Mouse (Mus musculus) hindbrain, embryonic 11.5 days (tissue): ENCODE data around the gene Apela. TPM values are rescaled to one million over a fixed set of nuclear protein-coding genes. Genes with fewer than 3 reads are reported as not detected.
A peak's percentile ranks its signal among the peaks of the same experiment; 100 is the strongest.

ENCODE experiments used
- ATAC-seq: fragments of 200-750 bp; cut with Nextera tagmentation; 2 replicates; pipeline ENCODE4 v1.8.0; 2017; ENCODE audit warnings: mild to moderate bottlenecking, moderate TSS enrichment, moderate library complexity; ENCODE audit not compliant: low FRiP score
- DNase-seq: peaks from one replicate; pipeline ENCODE4 v3.0.0-alpha.2; 2015; ENCODE audit warnings: low spot score
- H3K27ac ChIP-seq: fragments of 300-500 bp; sonication (generic); 2 replicates; pipeline ENCODE4 v1.5.1; 2014; ENCODE audit warnings: mild to moderate bottlenecking, low read depth, low read length
- H3K27me3 ChIP-seq: fragments of 300-500 bp; sonication (generic); 2 replicates; pipeline ENCODE4 v1.6.1; 2014; ENCODE audit warnings: mild to moderate bottlenecking, low read length, moderate library complexity, mixed read lengths; ENCODE audit not compliant: control insufficient read depth, insufficient read depth
- H3K36me3 ChIP-seq: fragments of 300-500 bp; sonication (generic); 2 replicates; pipeline ENCODE4 v1.6.1; 2014; ENCODE audit warnings: mild to moderate bottlenecking, low read length, moderate library complexity, mixed read lengths; ENCODE audit not compliant: control insufficient read depth, insufficient read depth
- H3K4me1 ChIP-seq: fragments of 300-500 bp; sonication (generic); replicated peaks from 2 replicates; pipeline ENCODE4 v1.6.1; 2014; ENCODE audit warnings: low read length, mixed read lengths; ENCODE audit not compliant: control insufficient read depth, insufficient read depth
- H3K4me2 ChIP-seq: fragments of 300-500 bp; sonication (generic); replicated peaks from 2 replicates; pipeline ENCODE4 v1.6.1; 2014; ENCODE audit warnings: mild to moderate bottlenecking, low read depth, low read length
- H3K4me3 ChIP-seq: fragments of 300-500 bp; sonication (generic); 2 replicates; pipeline ENCODE4 v1.5.1; 2014; ENCODE audit warnings: low read depth, low read length
- H3K9ac ChIP-seq: fragments of 300-500 bp; sonication (generic); 2 replicates; pipeline ENCODE4 v1.6.1; 2014; ENCODE audit warnings: low read depth, low read length
- H3K9me3 ChIP-seq: fragments of 300-500 bp; sonication (generic); 2 replicates; pipeline ENCODE4 v1.6.1; 2016; ENCODE audit warnings: low read length; ENCODE audit not compliant: control insufficient read depth
- WGBS: fragments of 180-500 bp; shearing (Covaris S2); extraction: QIAGEN DNeasy Blood & Tissue Kit; methylation state at CpG from one replicate; pipeline ENCODE4 v1.1.7; 2014; 5-methylcytosine and 5-hydroxymethylcytosine counted together
- polyA plus RNA-seq: library from polyadenylated mRNA; unstranded; fragments of >200 nt; fragmentation: Nextera tagmentation; extraction: Ambion mirVana; gene quantifications from 2 replicates; pipeline ENCODE4 v1.2.1, GENCODE M21; 2014

Gene Apela
- polyA plus RNA-seq, 1 experiment from 2014 or later, result 3.5 TPM

- Histone ChIP-seq H3K27ac (no peak overlapping the region), H3K27me3 (no peaks in the 10 kb centered on the region), H3K9me3 (no peaks in the 10 kb centered on the region), H3K36me3 (no peaks in the 10 kb centered on the region), H3K4me1 (no peaks in the 10 kb centered on the region), H3K4me3 (no peak overlapping the region), H3K4me2 (no peak overlapping the region), H3K9ac (no peak overlapping the region)
- 57% methylated on average over 2 of the region's 2 CpGs for WGBS
- DNase-seq (no peak), ATAC-seq (no peak)
Measured at GRCm38 (mm10) chr8:65064071-65064470, 26.9 kb upstream of the Apela start.

DNA sequence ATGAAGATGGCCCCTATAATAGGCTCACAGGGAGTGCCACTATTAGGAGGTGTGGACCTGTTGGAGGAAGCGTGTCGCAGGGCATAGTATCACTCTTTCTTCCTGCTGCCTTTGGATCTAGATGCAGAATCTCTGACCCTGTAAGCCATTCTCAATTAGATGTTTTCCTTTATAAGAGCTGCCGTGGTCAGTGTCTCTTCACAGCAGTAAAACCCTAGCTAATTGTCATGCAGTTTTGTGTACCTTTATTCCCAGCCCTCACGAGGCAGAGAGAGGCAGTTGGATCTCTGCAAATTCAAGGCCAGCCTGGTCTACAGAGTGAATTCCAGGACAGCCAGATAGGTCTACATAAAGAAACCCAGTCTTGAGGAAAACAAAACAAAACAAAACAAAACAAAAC lies 25.1 kb upstream of the Apela start:
- Histone ChIP-seq H3K27me3 (no peaks in the 10 kb centered on the region), H3K27ac (no peak overlapping the region), H3K4me2 (no peak overlapping the region), H3K9ac (no peak overlapping the region), H3K4me3 (no peak overlapping the region), H3K4me1 (no peaks in the 10 kb centered on the region), H3K36me3 (no peaks in the 10 kb centered on the region), H3K9me3 (no peaks in the 10 kb centered on the region)
- WGBS, result 81% methylated on average over 4 of the region's 4 CpGs
- ATAC-seq, result no peak
- no peak for DNase-seq

DNA sequence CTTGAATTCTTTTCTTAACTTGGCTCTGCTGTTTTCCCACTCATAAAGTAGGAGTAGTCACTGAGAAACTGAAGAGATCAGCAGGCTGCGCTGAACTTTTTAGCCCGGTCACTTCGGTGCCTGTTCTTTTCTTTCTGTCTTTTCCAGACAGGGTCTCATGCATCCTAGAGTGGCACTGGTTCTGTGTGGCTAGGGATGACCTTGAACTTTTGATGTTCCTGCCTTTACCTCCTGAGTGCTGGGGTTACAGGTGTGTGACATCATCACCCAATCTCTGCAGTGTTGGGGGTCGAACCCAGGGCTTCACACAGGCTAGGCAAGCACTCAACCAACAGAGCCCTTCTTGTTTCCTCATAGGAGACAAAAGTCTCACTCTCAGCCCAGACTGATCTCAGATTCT lies 19.6 kb upstream of the Apela start:
- WGBS, result 93% methylated on average over 4 of the region's 4 CpGs
- H3K4me2 ChIP-seq, result no peak overlapping the region
- H3K36me3 ChIP-seq, result no peaks in the 10 kb centered on the region
- H3K27me3 ChIP-seq, result no peaks in the 10 kb centered on the region
- no peak overlapping the region for H3K4me3 ChIP-seq
- ATAC-seq, result no peak; the same call in 1 of the 2 replicates
- no peak overlapping the region for H3K27ac ChIP-seq
- DNase-seq, result no peak
- no peaks in the 10 kb centered on the region for H3K4me1 ChIP-seq
- no peak overlapping the region for H3K9ac ChIP-seq
- H3K9me3 ChIP-seq, result no peaks in the 10 kb centered on the region

GRCm38 (mm10) chr8:65053968-65054367 lies 16.8 kb upstream of the Apela start:
- H3K36me3 ChIP-seq, result no peaks in the 10 kb centered on the region
- no peak overlapping the region for H3K4me2 ChIP-seq
- H3K9me3 ChIP-seq, result no peaks in the 10 kb centered on the region
- ATAC-seq (no peak), DNase-seq (no peak)
- no peak overlapping the region for H3K27ac ChIP-seq
- no peaks in the 10 kb centered on the region for H3K4me1 ChIP-seq
- no peaks in the 10 kb centered on the region for H3K27me3 ChIP-seq
- no peak overlapping the region for H3K9ac ChIP-seq
- H3K4me3 ChIP-seq, result no peak overlapping the region
- WGBS, result 61% methylated on average over 5 of the region's 5 CpGs

DNA sequence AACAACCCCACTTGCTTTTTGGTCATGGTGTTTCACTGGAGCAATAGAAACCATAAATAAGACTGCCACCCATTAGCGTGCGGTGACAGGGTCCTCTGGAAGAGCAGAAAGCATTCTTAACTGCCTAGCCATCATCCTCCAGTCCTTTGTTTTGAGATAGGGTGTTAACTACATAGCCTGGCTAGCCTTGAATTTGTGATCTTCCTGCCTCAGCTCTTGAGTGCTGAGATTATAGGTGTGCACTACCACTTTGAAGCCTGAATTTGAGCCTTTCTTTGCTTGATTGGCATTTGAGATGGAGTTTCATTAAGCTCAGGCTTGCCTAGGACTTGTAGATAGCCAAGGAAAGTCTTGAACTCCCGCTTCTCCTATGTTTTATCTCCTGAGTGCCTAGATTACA lies 16.4 kb upstream of the Apela start:
- no peak overlapping the region for H3K4me3 ChIP-seq
- H3K27ac ChIP-seq, result no peak overlapping the region
- H3K4me1 ChIP-seq, result no peaks in the 10 kb centered on the region
- H3K27me3 ChIP-seq, result no peaks in the 10 kb centered on the region
- no peak overlapping the region for H3K9ac ChIP-seq
- DNase-seq (no peak), ATAC-seq (no peak)
- H3K4me2 ChIP-seq, result no peak overlapping the region
- no peaks in the 10 kb centered on the region for H3K36me3 ChIP-seq
- H3K9me3 ChIP-seq, result no peaks in the 10 kb centered on the region
- WGBS, result 96% methylated on average over 3 of the region's 3 CpGs

DNA sequence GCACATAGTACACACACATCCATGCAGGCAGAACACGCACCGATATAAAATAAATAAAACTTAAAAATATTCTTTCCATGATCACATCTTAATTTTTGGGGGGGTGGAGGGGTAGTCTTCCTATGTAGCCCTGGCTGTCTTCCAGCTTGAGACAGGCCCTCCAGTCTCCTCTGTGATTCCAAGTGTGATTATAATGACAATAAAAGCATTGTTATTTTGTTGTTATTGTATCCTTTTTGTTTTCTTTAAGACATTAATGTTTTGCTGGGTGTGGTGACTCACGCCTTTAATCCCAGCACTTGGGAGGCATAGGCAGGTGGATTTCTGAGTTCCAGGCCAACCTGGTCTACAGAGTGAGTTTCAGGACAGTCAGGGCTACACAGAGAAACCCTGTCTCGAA lies 10.7 kb upstream of the Apela start:
- Histone ChIP-seq H3K9ac (no peak overlapping the region), H3K4me1 (no peaks in the 10 kb centered on the region), H3K36me3 (no peaks in the 10 kb centered on the region), H3K4me3 (no peak overlapping the region), H3K27me3 (no peaks in the 10 kb centered on the region), H3K4me2 (no peak overlapping the region), H3K27ac (no peak overlapping the region), H3K9me3 (no peaks in the 10 kb centered on the region)
- ATAC-seq, result no peak
- DNase-seq, result no peak
- WGBS, result 88% methylated on average over 4 of the region's 4 CpGs

DNA sequence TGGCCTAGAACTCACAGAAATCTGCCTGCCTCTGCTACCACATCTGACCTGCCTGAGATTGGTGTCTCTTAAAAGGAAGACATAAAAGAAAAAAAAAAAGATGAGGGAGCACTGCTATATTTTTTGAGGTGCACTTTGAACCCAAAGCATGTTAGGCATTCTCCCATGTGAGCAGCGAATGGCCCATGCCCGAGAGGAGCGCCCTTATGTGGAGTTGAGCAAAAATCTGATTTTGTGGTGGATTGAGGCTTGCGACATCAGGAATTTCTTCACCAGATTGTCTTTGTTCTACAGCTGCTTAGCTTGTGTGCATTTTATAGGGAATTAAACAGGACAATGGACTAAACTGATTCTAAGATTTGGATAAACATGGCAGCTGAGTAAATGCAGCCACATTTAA lies 10.1 kb upstream of the Apela start:
- DNase-seq (no peak), ATAC-seq (no peak)
- WGBS, result 94% methylated on average over 4 of the region's 4 CpGs

GRCm38 (mm10) chr8:65046565-65046964 lies 9.4 kb upstream of the Apela start:
- DNase-seq (no peak), ATAC-seq (peak; percentile 38; the same call in 1 of the 2 replicates)
- Histone ChIP-seq H3K4me3 (no peak overlapping the region), H3K27me3 (no peaks in the 10 kb centered on the region), H3K4me1 (no peaks in the 10 kb centered on the region), H3K36me3 (no peaks in the 10 kb centered on the region), H3K4me2 (peak overlapping the region; percentile 17; the same call in 1 of the 2 replicates), H3K27ac (no peak overlapping the region), H3K9ac (no peak overlapping the region), H3K9me3 (no peaks in the 10 kb centered on the region)
- WGBS, result 31% methylated on average over 5 of the region's 5 CpGs

More for the DNA sequence above, 10.1 kb upstream of the Apela start:
- Histone ChIP-seq H3K4me1 (no peaks in the 10 kb centered on the region), H3K4me3 (no peak overlapping the region), H3K36me3 (no peaks in the 10 kb centered on the region), H3K27me3 (no peaks in the 10 kb centered on the region), H3K9me3 (no peaks in the 10 kb centered on the region), H3K27ac (no peak overlapping the region), H3K9ac (no peak overlapping the region), H3K4me2 (no peak overlapping the region)

DNA sequence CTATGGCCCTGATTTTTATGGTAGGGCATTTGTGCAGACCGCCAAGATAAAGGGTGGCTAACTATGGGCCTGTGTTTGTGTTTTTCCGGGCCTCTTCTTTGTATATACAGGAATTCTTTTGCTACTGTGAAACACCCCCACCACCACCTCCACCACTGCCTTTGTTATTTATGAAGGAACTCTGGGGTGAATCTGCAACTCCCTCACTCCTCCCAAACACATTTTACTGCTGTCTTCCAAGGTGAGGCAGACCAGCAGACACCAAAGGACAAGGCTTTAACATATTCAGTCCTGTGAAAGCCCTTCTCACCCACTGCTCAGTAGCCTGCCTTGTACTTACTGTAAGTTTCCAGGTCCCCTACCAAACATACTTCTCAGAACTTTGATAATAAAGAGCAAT lies 3.0 kb downstream of the Apela start:
- no peak for DNase-seq
- no peaks in the 10 kb centered on the region for H3K27me3 ChIP-seq
- no peak overlapping the region for H3K4me3 ChIP-seq
- no peaks in the 10 kb centered on the region for H3K9me3 ChIP-seq
- no peak for ATAC-seq
- no peak overlapping the region for H3K9ac ChIP-seq
- 29% methylated on average over 2 of the region's 2 CpGs for whole genome bisulfite sequencing
- H3K27ac ChIP-seq, result no peak overlapping the region
- no peaks in the 10 kb centered on the region for H3K36me3 ChIP-seq
- peaks cover 2% of the 10 kb centered on the region; the same call in 1 of the 2 replicates for H3K4me1 ChIP-seq
- no peak overlapping the region for H3K4me2 ChIP-seq
